Mouse (Mus musculus) small intestine, adult 2 months (tissue): Measurements from ENCODE around the gene Rasgef1a. TPM values are rescaled to one million over a fixed set of nuclear protein-coding genes. Genes with fewer than 3 reads are reported as not detected.

ENCODE experiments used
- H3K27ac ChIP-seq: fragments of 200-500 bp; 2 replicates; pipeline ENCODE4 v1.5.1; 2012; ENCODE audit warnings: low read depth, low read length, control low read depth, inconsistent platforms; ENCODE audit not compliant: insufficient read depth
- H3K27me3 ChIP-seq: fragments of 200-500 bp; 2 replicates; pipeline ENCODE4 v1.6.1; 2012; ENCODE audit warnings: mild to moderate bottlenecking, moderate library complexity, low read length, inconsistent platforms; ENCODE audit not compliant: control insufficient read depth, insufficient read depth
- H3K36me3 ChIP-seq: fragments of 200-500 bp; 2 replicates; pipeline ENCODE4 v1.6.1; 2012; ENCODE audit warnings: mild to moderate bottlenecking, low read length, control low read depth, inconsistent platforms; ENCODE audit not compliant: control insufficient read depth, insufficient read depth
- H3K4me1 ChIP-seq: fragments of 200-500 bp; 2 replicates; pipeline ENCODE4 v1.6.1; 2012; ENCODE audit warnings: low read length, inconsistent platforms, mixed read lengths; ENCODE audit not compliant: control insufficient read depth, insufficient read depth, insufficient read length
- H3K4me3 ChIP-seq: fragments of 200-500 bp; 2 replicates; pipeline ENCODE4 v1.5.1; 2012; ENCODE audit warnings: low read depth, mild to moderate bottlenecking, control low read depth, inconsistent platforms, low read length, moderate library complexity
- CTCF ChIP-seq: fragments of 200-500 bp; IDR thresholded peaks from 2 replicates; pipeline ENCODE4 v1.5.1; 2012; ENCODE audit warnings: low read depth, mild to moderate bottlenecking, control low read depth, inconsistent platforms, low read length, moderate library complexity, mixed read lengths; ENCODE audit not compliant: insufficient replicate concordance, insufficient read length; ENCODE audit errors: extremely low read depth
- POLR2A ChIP-seq: fragments of 200-500 bp; IDR thresholded peaks from 2 replicates; pipeline ENCODE4 v1.6.1; 2012; ENCODE audit warnings: low read depth, mild to moderate bottlenecking, control low read depth, inconsistent platforms, low read length, moderate library complexity
- WGBS: fragments of 180-500 bp; shearing (Covaris S2); methylation state at CpG from one replicate; pipeline ENCODE4 v1.1.7; 2018; 5-methylcytosine and 5-hydroxymethylcytosine counted together
- polyA plus RNA-seq: library from polyadenylated mRNA; depleted of rRNA; stranded (reverse); fragments of >200 nt; gene quantifications from 2 replicates; pipeline ENCODE4 v1.2.3, GENCODE M21; 2012; rRNA removed

Rasgef1a gene
- polyA plus RNA-seq, 1 experiment: 0.22 TPM

DNA sequence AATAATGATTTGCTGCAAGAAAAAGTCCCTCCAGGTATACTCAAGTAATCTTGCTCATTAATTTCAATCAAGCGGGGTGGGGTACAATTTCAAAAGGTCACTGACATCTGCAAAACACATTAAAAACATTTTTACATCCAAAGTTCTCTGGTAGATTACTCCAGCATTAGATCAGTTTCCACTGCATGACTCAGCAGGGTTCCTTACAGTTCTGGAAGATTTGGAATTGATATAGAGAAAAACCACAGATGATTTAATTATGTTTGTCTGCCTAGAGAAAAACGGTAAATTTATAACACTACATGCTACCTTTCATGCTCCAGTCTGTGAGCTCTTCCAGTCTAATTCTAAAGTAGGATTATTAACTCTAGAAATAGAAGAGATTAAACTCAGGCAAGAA, 118.8 kb downstream of the Rasgef1a start:
- Histone ChIP-seq H3K27me3 (no peaks in the 10 kb centered on the region), H3K4me3 (no peak overlapping the region), H3K27ac (no peak overlapping the region), H3K4me1 (no peaks in the 10 kb centered on the region), H3K36me3 (0 out of 2 replicates have a peak, but pooled peaks cover 2% of the 10 kb centered on the region)
- no peak for TF ChIP-seq CTCF
- TF ChIP-seq POLR2A: no peak
- WGBS: 69% methylated on average over 2 of the region's 2 CpGs

DNA sequence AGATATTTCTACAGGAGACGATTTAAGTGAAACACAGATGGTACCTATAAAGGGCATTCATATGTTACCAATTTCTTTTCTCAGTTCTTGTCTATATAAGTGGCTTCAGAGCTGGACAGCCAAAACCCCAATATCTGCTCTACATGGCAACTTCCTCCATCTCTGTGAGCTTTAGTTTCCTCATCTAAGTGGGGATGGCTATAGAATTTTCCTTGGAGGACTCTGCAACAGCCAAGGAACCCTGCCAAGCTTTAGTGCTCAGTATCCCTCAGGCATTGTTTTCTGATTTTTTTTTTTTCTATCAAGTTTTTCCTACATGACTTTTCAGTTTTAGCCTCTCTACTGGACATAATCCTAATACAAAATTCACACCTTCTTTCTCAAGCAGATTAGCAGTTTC, 123.2 kb downstream of the Rasgef1a start:
- no peak for TF ChIP-seq POLR2A
- TF ChIP-seq CTCF: no peak
- 85% methylated on average over 1 of the region's 1 CpGs for WGBS

DNA sequence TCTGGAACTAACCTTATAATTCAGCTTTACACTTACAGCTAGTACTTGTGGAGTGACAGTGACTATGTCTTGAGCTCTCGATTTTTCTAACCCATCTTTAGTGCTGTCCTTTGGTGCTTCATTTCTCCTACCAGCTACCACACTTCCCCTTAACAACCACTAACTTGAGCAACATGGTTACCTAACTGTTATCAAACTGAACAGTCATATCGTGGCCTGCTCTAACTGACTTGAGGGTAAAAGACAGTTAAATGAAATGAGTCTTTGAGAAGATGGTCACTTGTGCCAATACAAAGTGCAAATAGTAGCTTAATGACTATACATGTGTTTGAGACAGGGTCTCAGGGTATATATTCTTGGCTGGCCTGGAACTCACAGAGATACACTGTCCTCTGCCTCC, 125.9 kb downstream of the Rasgef1a start:
- WGBS: 70% methylated on average over 2 of the region's 2 CpGs
- no peaks in the 10 kb centered on the region for H3K36me3 ChIP-seq
- H3K4me3 ChIP-seq: no peak overlapping the region
- H3K27me3 ChIP-seq: no peaks in the 10 kb centered on the region
- H3K27ac ChIP-seq: no peak overlapping the region
- TF ChIP-seq CTCF (no peak), POLR2A (no peak)
- H3K4me1 ChIP-seq: no peaks in the 10 kb centered on the region

More for the DNA sequence above, 123.2 kb downstream of the Rasgef1a start:
- Histone ChIP-seq H3K4me3 (no peak overlapping the region), H3K4me1 (no peaks in the 10 kb centered on the region), H3K27ac (no peak overlapping the region), H3K36me3 (no peaks in the 10 kb centered on the region), H3K27me3 (no peaks in the 10 kb centered on the region)

DNA sequence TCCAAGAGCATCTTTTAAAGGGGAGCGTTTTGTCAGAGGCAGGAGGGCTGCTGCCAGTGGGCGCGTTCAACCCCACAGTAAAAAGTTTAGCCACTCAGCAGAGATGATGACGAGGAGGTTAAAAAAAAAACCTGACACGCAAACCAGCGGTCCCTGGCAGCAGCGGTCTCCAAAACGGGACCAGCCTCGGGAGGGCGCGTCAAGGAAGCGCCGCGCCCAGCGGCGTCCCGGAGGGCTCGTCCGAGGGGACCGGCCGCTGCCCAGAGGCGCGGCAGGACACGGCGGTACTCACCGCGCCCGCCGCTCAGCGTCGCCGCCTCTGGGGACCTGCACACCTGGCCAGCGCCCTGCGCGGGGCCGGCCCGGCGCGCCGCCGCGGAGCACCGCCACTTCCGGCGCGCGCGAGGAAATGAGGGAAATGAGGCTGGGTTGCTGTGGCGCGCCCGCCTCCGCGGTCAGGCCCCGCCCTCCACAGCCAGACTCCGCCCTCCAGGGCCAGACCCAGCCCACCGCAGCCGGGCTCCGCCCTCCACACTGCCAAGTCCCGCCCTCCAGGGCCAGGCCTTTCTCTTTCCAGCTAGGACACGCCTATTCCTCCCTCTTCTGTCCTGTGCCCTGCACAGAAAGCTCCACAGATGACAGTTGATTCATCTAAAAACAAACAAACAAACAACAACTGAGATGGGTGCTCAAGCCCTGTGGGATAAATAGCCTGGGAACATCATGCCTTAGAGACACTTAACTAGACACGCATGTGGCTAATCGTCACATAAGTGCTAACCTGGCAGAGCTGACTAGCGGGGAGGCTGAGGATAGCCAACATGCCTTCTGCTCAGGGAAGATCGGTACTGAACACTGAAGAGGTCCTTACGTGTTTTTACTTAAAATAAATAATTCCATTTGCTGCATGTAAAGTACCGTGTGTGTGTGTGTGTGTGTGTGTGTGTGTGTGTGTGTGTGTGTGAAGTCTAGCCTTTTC, 127.8 kb downstream of the Rasgef1a start, which contains the start of gene Csgalnact2:
Csgalnact2 (minus strand) TSS at position 410 of the 979 bp plus-strand sequence.
- H3K27me3 ChIP-seq: no peaks in the 10 kb centered on the region
- H3K27ac ChIP-seq: peak within 1 kb of the TSS; percentile 51
- no peaks in the 10 kb centered on the region for H3K36me3 ChIP-seq
- H3K4me3 ChIP-seq: peak within 1 kb of the TSS; percentile 83
- WGBS: 4% methylated on average over 64 of the region's 66 CpGs
- TF ChIP-seq CTCF (no peak), POLR2A (no peak; the same call in 1 of the 2 replicates)
- H3K4me1 ChIP-seq: no peaks in the 10 kb centered on the region

DNA sequence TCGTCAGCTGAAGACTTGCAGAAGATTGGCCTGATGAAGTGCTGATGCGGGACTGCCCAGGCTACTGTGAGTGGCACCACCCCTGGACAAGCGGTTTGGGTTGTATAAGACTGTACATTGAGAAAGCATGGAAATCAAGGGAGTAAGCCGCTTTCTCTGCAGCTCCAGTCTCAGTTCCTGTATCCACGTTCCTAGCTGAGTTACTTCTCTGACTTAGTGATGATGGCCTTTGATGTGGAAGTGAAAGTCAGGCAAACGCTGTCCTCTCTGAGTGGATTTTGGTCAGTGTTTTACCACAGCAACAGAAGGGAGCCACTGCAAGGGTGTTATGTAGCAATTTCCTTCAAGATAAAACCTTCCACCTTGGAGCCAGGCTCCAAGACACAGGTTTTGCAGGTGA, 129.7 kb downstream of the Rasgef1a start:
- no peak overlapping the region for H3K27ac ChIP-seq
- H3K27me3 ChIP-seq: no peaks in the 10 kb centered on the region
- H3K36me3 ChIP-seq: no peaks in the 10 kb centered on the region
- TF ChIP-seq POLR2A: no peak
- no peak for TF ChIP-seq CTCF
- no peaks in the 10 kb centered on the region for H3K4me1 ChIP-seq
- no peak overlapping the region for H3K4me3 ChIP-seq
- WGBS: 69% methylated on average over 6 of the region's 6 CpGs

Other genes with a start within 250 kb of the Rasgef1a start
- 8.0 and 15.9 TPM in 2 replicates for gene Zfp637, start 170.3 kb upstream of the Rasgef1a start, polyA plus RNA-seq
- 2.5 and 5.1 TPM in 2 replicates for gene Zfp239, start 149.3 kb upstream of the Rasgef1a start, polyA plus RNA-seq
- gene Hnrnpf, start 111.1 kb upstream of the Rasgef1a start, polyA plus RNA-seq: 49.1 and 102 TPM in 2 replicates
- not detected in 2 replicates for gene Fxyd4, start 73.7 kb upstream of the Rasgef1a start, polyA plus RNA-seq
- gene Csgalnact2, start 127.7 kb downstream of the Rasgef1a start, polyA plus RNA-seq: 0.28 and 0.38 TPM in 2 replicates
- gene Ret, start 186.3 kb downstream of the Rasgef1a start, polyA plus RNA-seq: 2.6 and 4.5 TPM in 2 replicates